Mouse (Mus musculus) ES-E14 (cell line): ENCODE data around the gene Traip.

Experiments used
- CHD2 ChIP-seq: IDR thresholded peaks from 2 replicates; pipeline ENCODE4 v1.6.1; 2014; ENCODE audit warnings: mild to moderate bottlenecking, low read depth, low read length, inconsistent platforms
- MAFK ChIP-seq: IDR thresholded peaks from 2 replicates; pipeline ENCODE4 v1.6.1; 2014; ENCODE audit warnings: mild to moderate bottlenecking, low read depth, low read length, inconsistent platforms; ENCODE audit not compliant: insufficient read depth

GRCm38 (mm10) chr9:108001922-108002770, 52.2 kb downstream of the Traip start, which contains the start of gene Ip6k1:
- TF ChIP-seq CHD2 (peak; percentile 87), MAFK (no peak)
